Mouse (Mus musculus) Patski (cell line): ENCODE measurements around the gene Mmp11. TPM values are rescaled to one million over a fixed set of nuclear protein-coding genes. Genes with fewer than 3 reads are reported as not detected.

Source experiments
- ATAC-seq: fragments of 100-300 bp; one replicate; pipeline ENCODE4 v1.8.0; 2021
- CTCF ChIA-PET: fragments of 350-600 bp; sonication (Branson Sonifier 250); formaldehyde crosslinking; loops from one replicate; lab custom pipeline; 2022; ENCODE audit warnings: inconsistent platforms; lab: Charles Lee
- POLR2A ChIA-PET: fragments of 350-600 bp; sonication (Branson Sonifier 250); formaldehyde crosslinking; loops from one replicate; lab custom pipeline; 2022; ENCODE audit warnings: antibody characterized with exemption, inconsistent platforms; lab: Charles Lee
- DNase-seq: peaks from one replicate; pipeline ENCODE4 v3.0.0-alpha.2; 2011; ENCODE audit warnings: low read depth, low spot score
- H3K27me3 ChIP-seq: fragments of 371-371 bp; one replicate; pipeline ENCODE4 v1.5.1; 2021
- CTCF ChIP-seq: fragments of 100-300 bp; IDR thresholded peaks from one replicate; pipeline ENCODE4 v1.5.1; 2021
- in situ Hi-C: fragments of 300-500 bp; cut with MboI; formaldehyde crosslinking; loops from 3 replicates; pipeline ENCODE4 v1.11.1; 2018; ENCODE audit warnings: low pct_unique_long_range_greater_than_20kb, mixed read lengths
- polyA plus RNA-seq: library from polyadenylated mRNA; unstranded; gene quantifications from one replicate; pipeline ENCODE4 v1.2.3, GENCODE M21; 2021

The Mmp11 gene
- polyA plus RNA-seq, 1 experiment from 2014 or later: 67.8 TPM

GRCm38 (mm10) chr10:75949053-75950045 lies 13.1 kb upstream of the Mmp11 start:
- POLR2A ChIA-PET: interaction anchor here (0.9 kb wide), 1 partner anchor 9 kb away, joined by 3 read pairs; no protein-coding TSS in a partner anchor
- H3K27me3 ChIP-seq: no peaks in the 10 kb centered on the region
- DNase-seq (no peak), ATAC-seq (no peak)
- TF ChIP-seq CTCF: no peak
- CTCF ChIA-PET: interaction anchor here (1.2 to 1.4 kb wide), 3 partner anchors 51 to 363 kb away, joined by 3 to 4 read pairs (median 4); no protein-coding TSS in a partner anchor
- in situ Hi-C loops: loop anchor here (5.0 to 10.0 kb wide), 4 partner anchors 65 to 362 kb away; partner anchors contain the start of gene Ggt5

DNA sequence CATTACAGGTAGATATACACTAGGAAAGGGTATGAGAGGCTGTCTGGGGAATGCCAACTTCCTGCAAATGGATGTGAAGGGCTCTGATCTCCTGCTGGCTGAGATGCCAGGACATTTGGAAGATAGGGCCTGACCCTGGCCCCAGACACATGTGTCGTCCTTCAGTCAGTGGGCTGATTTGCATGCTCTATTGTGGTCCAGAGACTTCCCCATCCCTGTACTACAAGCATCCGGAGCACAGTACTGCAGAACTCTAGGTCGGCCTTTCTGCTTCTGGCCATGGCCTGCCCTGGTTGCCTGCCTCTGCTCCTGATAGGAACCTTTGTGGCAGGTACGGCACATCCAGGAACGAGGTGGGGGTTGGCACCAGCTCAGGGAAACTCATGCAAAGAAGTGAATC lies 11.8 kb upstream of the Mmp11 start:
- CTCF ChIA-PET: no interaction called here
- in situ Hi-C loops: no loop called here
- TF ChIP-seq CTCF: no peak
- POLR2A ChIA-PET: no interaction called here
- ATAC-seq (no peak), DNase-seq (no peak)
- H3K27me3 ChIP-seq: no peaks in the 10 kb centered on the region

- no peak for TF ChIP-seq CTCF
- no peaks in the 10 kb centered on the region for H3K27me3 ChIP-seq
- POLR2A ChIA-PET: no interaction called here
- CTCF ChIA-PET: interaction anchor here (1.3 kb wide), 1 partner anchor 63 kb away, joined by 4 read pairs; no protein-coding TSS in a partner anchor
- DNase-seq (no peak), ATAC-seq (no peak)
- in situ Hi-C loops: no loop called here
Measured at GRCm38 (mm10) chr10:75945896-75946295, 9.6 kb upstream of the Mmp11 start.

DNA sequence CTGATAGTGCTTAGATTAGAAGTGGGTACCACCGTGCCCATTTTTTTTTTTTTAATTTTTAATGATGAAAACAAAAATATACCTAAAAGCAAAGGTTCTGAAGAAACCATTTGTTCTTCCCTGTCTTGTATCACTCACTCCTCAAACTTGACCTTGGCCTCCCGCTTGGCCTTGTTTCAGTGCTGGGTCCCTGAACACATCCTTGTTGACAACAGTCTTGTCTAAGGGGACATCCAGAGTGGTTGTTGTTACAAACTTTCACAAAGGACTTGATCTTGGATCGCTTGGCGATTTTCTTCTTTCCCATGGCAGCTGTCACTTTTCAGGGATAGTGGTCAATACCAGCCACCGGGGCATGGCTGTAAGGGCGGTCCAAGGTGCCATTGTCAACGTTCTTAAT lies 8.9 kb upstream of the Mmp11 start:
- no peak for TF ChIP-seq CTCF
- CTCF ChIA-PET: no interaction called here
- H3K27me3 ChIP-seq: no peaks in the 10 kb centered on the region
- DNase-seq: no peak
- no peak for ATAC-seq
- POLR2A ChIA-PET: no interaction called here
- in situ Hi-C loops: no loop called here

DNA sequence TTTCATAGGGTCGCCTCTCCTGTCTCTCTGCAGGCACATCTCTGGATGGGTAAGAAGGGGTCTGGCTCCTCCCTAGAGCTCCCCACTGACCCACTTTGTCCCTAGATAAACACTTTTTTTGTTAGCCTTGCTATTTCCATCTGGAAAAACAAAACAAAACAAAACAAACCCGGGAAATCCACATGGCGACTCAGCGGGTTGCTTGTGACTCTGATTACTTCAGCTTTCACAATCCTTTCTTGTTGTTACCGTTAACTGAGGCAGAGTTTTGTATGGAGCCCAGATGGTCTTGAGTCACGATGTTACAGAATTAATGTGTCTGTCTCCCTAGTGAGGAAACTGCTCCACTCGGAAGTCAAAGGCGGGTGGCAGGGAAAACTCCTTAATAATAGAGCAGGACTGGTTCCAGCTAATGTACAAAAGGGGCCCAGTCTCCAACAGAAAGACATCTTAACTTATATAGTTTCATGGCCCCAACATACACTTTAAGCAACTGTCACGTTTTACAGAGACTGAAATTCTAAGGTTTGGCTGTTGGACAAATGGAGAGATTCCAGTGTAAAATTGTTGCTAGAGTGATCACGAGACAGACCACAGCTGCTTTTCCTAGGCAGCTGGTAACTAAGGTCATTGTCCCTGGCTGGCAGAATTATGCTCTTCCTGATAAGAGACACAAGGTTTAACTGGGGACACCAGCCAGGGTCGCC lies 7.9 kb upstream of the Mmp11 start:
- ATAC-seq: no peak
- DNase-seq: no peak
- H3K27me3 ChIP-seq: no peaks in the 10 kb centered on the region
- ChIA-PET POLR2A (no interaction called here), CTCF (interaction anchor here (1.3 kb wide), 1 partner anchor 18 kb away, joined by 3 read pairs; no protein-coding TSS in a partner anchor)
- TF ChIP-seq CTCF: no peak
- in situ Hi-C loops: no loop called here

DNA sequence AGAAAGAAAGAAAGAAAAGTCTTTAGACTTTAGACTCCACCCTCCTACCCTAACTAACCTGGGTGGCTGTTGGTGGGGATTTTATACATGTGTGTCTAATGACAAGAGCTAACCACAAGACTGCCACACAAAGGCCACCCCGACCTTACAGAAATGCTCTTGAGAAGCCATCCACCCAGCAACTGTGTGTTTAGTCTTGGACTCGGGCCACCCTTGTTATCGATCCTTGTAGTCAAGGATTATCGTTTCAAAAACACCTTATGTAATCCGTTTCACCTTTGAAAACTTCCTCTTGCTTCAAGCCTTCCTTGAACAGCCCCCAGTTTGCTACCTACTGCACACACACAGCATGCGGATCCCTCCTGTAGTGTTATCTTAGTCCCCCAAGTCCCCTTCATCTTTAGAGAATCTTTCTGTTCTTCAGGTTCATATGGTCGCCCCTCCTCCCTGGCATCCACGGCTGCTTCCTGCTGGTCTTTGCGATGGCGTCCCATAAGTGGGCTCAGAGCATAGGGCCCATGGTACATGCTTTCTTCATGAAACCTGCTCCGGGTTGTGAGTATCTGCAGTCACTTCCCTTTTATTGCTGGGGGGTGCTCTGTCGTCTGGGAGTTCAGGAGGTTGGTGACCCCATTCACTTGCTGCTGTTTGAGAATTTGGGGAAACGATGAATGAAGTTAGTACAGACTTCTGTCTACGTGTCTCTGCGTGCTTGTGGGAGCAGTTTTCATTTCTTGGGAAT lies 6.6 kb upstream of the Mmp11 start, which contains the start of gene Vpreb3:
Gene Vpreb3, plus strand, starts transcription at position 322 of the 742 bp plus-strand sequence.
- POLR2A ChIA-PET: no interaction called here
- TF ChIP-seq CTCF: no peak

GRCm38 (mm10) chr10:75941042-75941824 lies 4.9 kb upstream of the Mmp11 start:
- TF ChIP-seq CTCF: no peak

More for the DNA sequence above, 6.6 kb upstream of the Mmp11 start, which contains the start of gene Vpreb3:
- DNase-seq: no peak
- in situ Hi-C loops: no loop called here
- ATAC-seq: no peak
- CTCF ChIA-PET: interaction anchor here (0.7 to 1.3 kb wide), 2 partner anchors 9 to 16 kb away, joined by 3 read pairs; no protein-coding TSS in a partner anchor
- no peaks in the 10 kb centered on the region for H3K27me3 ChIP-seq

DNA sequence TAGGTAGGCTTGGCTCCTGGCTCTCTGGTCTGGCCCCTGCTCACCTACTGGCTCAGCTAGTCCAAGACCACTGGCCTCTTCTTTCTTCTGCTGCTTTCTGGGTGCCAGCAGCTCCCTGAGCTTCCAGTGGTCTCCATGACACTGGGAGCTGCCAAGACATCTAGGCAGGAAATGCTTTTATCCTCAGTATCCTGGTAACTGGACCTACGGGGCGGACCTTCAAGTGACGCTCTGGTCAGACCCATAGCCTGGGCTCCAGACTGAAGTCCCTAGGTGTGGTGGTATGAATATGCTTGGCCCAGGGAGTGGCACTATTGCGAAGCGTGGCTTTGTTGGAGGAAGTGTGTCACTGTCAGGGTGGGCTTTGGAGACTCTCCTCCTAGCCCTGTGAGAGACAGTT lies 4.2 kb upstream of the Mmp11 start, which contains the start of gene Gm867:
Gene Gm867, minus strand, starts transcription at position 153 of the 400 bp plus-strand sequence.
- no peaks in the 10 kb centered on the region for H3K27me3 ChIP-seq
- ATAC-seq (no peak), DNase-seq (no peak)
- in situ Hi-C loops: no loop called here
- ChIA-PET POLR2A (interaction anchor here (0.9 kb wide), 1 partner anchor 9 kb away, joined by 3 read pairs; no protein-coding TSS in a partner anchor), CTCF (interaction anchor here (1.7 kb wide), 1 partner anchor 11 kb away, joined by 5 read pairs; no protein-coding TSS in a partner anchor)
- TF ChIP-seq CTCF: no peak

More at GRCm38 (mm10) chr10:75941042-75941824, 4.9 kb upstream of the Mmp11 start:
- in situ Hi-C loops: no loop called here
- no peak for ATAC-seq
- POLR2A ChIA-PET: no interaction called here
- CTCF ChIA-PET: interaction anchor here (1.2 kb wide), 1 partner anchor 177 kb away, joined by 3 read pairs; no protein-coding TSS in a partner anchor
- DNase-seq: no peak
- H3K27me3 ChIP-seq: no peaks in the 10 kb centered on the region
